Mouse (Mus musculus) B cell, adult 67 days (primary cell): Measurements from ENCODE around the gene Tbx20. TPM values are rescaled to one million over a fixed set of nuclear protein-coding genes. Genes with fewer than 3 reads are reported as not detected.

ENCODE experiments used
- total RNA-seq, 2 experiments: library from RNA; stranded (reverse); gene quantifications; 4 replicates each; pipeline ENCODE4 v1.2.4; 2023

Gene Tbx20
- total RNA-seq: not detected

GRCm38 (mm10) chr9:24774160-24774969 lies at the start of gene Tbx20:
Tbx20 (minus strand) TSS chr9:24774303.

GRCm38 (mm10) chr9:24695700-24696404 lies 78.3 kb downstream of the Tbx20 start, which contains the start of gene Dpy19l2:
Dpy19l2 (minus strand) TSS chr9:24696293.

Other genes starting within 250 kb of the Tbx20 start
- not detected for gene Cypt4, start 149.1 kb downstream of the Tbx20 start, total RNA-seq
- not detected for gene Dpy19l2, start 78.0 kb downstream of the Tbx20 start, total RNA-seq